Mouse (Mus musculus): ENCODE data around the gene Unc93a. TPM values are rescaled to one million over a fixed set of nuclear protein-coding genes. Genes with fewer than 3 reads are reported as not detected.

Unc93a gene
- 0.03 TPM in 1 of 2 replicates, not detected in the other for polyA plus RNA-seq (2012)

GRCm38 (mm10) chr17:13131710-13132109 is at the start of gene Unc93a:
Unc93a (minus strand) TSS chr17:13131810.

GRCm38 (mm10) chr17:13060804-13061203 is 70.8 kb downstream of the Unc93a start, which contains the start of gene Tcp10b:
Tcp10b (plus strand) TSS chr17:13061104.

Other genes starting within 250 kb of the Unc93a start
- 0.12 TPM in 1 of 2 replicates, not detected in the other for gene Pnldc1, start 221.6 kb downstream of the Unc93a start, polyA plus RNA-seq (2012)
- 30.8 and 34.7 TPM in 2 replicates for gene Tcp1, start 216.1 kb downstream of the Unc93a start, polyA plus RNA-seq (2012)
- gene Mrpl18, start 215.5 kb downstream of the Unc93a start, polyA plus RNA-seq (2012) = 83.5 and 85.3 TPM in 2 replicates
- 0.22 and 0.44 TPM in 2 replicates for gene Acat3, start 191.2 kb downstream of the Unc93a start, polyA plus RNA-seq (2012)
- 3.9 and 4.6 TPM in 2 replicates for gene Acat2, start 171.1 kb downstream of the Unc93a start, polyA plus RNA-seq (2012)
- gene Wtap, start 137.6 kb downstream of the Unc93a start, polyA plus RNA-seq (2012) = 27.4 and 28.9 TPM in 2 replicates
- 313 and 341 TPM in 2 replicates for gene Sod2, start 125.0 kb downstream of the Unc93a start, polyA plus RNA-seq (2012)
- 0.05 TPM in 1 of 2 replicates, not detected in the other for gene Gpr31b, start 79.5 kb downstream of the Unc93a start, polyA plus RNA-seq (2012)
- not detected in 2 replicates for gene Tcp10b, start 70.7 kb downstream of the Unc93a start, polyA plus RNA-seq (2012)
- gene Smok2a, start 89.4 kb upstream of the Unc93a start, polyA plus RNA-seq (2012) = not detected in 2 replicates
- gene Smok2b, start 98.4 kb upstream of the Unc93a start, polyA plus RNA-seq (2012) = 0.09 and 0.10 TPM in 2 replicates
- not detected in 2 replicates for gene Tcp10c, start 222.8 kb upstream of the Unc93a start, polyA plus RNA-seq (2012)